ENCODE assay signal across 27 mouse cellular contexts in genomic region chr5:3486579-3487282, GRCm38 (mm10). TPM values are rescaled to one million over a fixed set of nuclear protein-coding genes. Genes with fewer than 3 reads are reported as not detected.
DNase-seq lines count a peak whose midpoint lies in the region; ATAC-seq and TF ChIP-seq lines count a peak whose summit lies in the region.
"Had no signal": no experiment of that assay in that cellular context is flagged by ENCODE, and none has a peak within 500 bp of the region (broad histone marks: within the 10 kb centered on the region; RNA-seq: fewer than 3 reads in every experiment).

No protein-coding gene starts in this region.

- H3K4me1 ChIP-seq in kidney, embryonic 14.5 days (ENCODE audit: control insufficient read depth, insufficient read depth, low read length): peaks cover 8% of the 10 kb centered on the region; the same call in 1 of the 2 replicates
- peaks cover 22% of the 10 kb centered on the region for H3K4me1 ChIP-seq in lung, embryonic 16.5 days (replicated peaks; ENCODE audit: control insufficient read depth, insufficient read depth, low read length)
- H3K4me1 ChIP-seq in lung, postnatal 0 days (ENCODE audit: insufficient read depth, low read depth, low read length): no peaks in the 10 kb centered on the region
- H3K4me1 ChIP-seq: forebrain, embryonic 15.5 days; hindbrain, embryonic 12.5 days had no signal

- H3K27me3 ChIP-seq in kidney, embryonic 14.5 days (ENCODE audit: control insufficient read depth, insufficient read depth, low read length): no peaks in the 10 kb centered on the region
- no peaks in the 10 kb centered on the region for H3K27me3 ChIP-seq in lung, embryonic 16.5 days (ENCODE audit: control insufficient read depth, insufficient read depth, low read depth, low read length)
- H3K27me3 ChIP-seq in lung, postnatal 0 days (replicated peaks; ENCODE audit: insufficient read depth, low read length): no peaks in the 10 kb centered on the region
- H3K27me3 ChIP-seq: embryonic facial prominence, embryonic 13.5 days; forebrain, embryonic 15.5 days; heart, embryonic 15.5 days; hindbrain, embryonic 12.5 days; lung, embryonic 15.5 days had no signal

- TF ChIP-seq CTCF in lung, postnatal 0 days (IDR thresholded peaks at IDR 0.05): no peak

- no peaks in the 10 kb centered on the region for H3K9me3 ChIP-seq in kidney, embryonic 14.5 days (ENCODE audit: control insufficient read depth, low read length)
- H3K9me3 ChIP-seq in lung, embryonic 16.5 days (ENCODE audit: control insufficient read depth, low read length): no peaks in the 10 kb centered on the region
- H3K9me3 ChIP-seq in lung, postnatal 0 days (ENCODE audit: low read length): no peaks in the 10 kb centered on the region
- H3K9me3 ChIP-seq: embryonic facial prominence, embryonic 13.5 days; forebrain, embryonic 10.5 days; forebrain, embryonic 15.5 days; heart, embryonic 15.5 days; hindbrain, embryonic 12.5 days; lung, embryonic 15.5 days had no signal

- H3K9ac ChIP-seq in kidney, embryonic 14.5 days (ENCODE audit: low read depth, low read length): no peak overlapping the region
- no peak overlapping the region for H3K9ac ChIP-seq in lung, embryonic 16.5 days (ENCODE audit: low read length)
- H3K9ac ChIP-seq in lung, postnatal 0 days (replicated peaks; ENCODE audit: low read depth): no peak overlapping the region
- H3K9ac ChIP-seq: embryonic facial prominence, embryonic 13.5 days; forebrain, embryonic 15.5 days; heart, embryonic 15.5 days; hindbrain, embryonic 12.5 days; liver, embryonic 14.5 days; lung, embryonic 15.5 days had no signal

- WGBS in kidney, embryonic 14.5 days: 48% methylated on average over 7 of the region's 7 CpGs
- 32% methylated on average over 7 of the region's 7 CpGs for WGBS in lung, embryonic 16.5 days
- WGBS in lung, postnatal 0 days: 35% methylated on average over 7 of the region's 7 CpGs

- no peak overlapping the region for H3K4me2 ChIP-seq in kidney, embryonic 14.5 days (replicated peaks; ENCODE audit: low read depth, low read length)
- H3K4me2 ChIP-seq in lung, embryonic 16.5 days (ENCODE audit: low read depth, low read length): no peak overlapping the region
- H3K4me2 ChIP-seq in lung, postnatal 0 days (replicated peaks; ENCODE audit: low read depth, low read length): no peak overlapping the region
- H3K4me2 ChIP-seq: embryonic facial prominence, embryonic 13.5 days; forebrain, embryonic 15.5 days; heart, embryonic 15.5 days; hindbrain, embryonic 12.5 days; lung, embryonic 15.5 days had no signal

- H3K4me3 ChIP-seq in kidney, embryonic 14.5 days (ENCODE audit: low read length): no peak overlapping the region
- no peak overlapping the region for H3K4me3 ChIP-seq in lung, embryonic 16.5 days (ENCODE audit: low read length)
- H3K4me3 ChIP-seq in lung, postnatal 0 days (ENCODE audit: low read depth, low read length): no peak overlapping the region
- H3K4me3 ChIP-seq: embryonic facial prominence, embryonic 13.5 days; forebrain, embryonic 10.5 days; forebrain, embryonic 15.5 days; heart, embryonic 15.5 days; hindbrain, embryonic 12.5 days; lung, embryonic 15.5 days had no signal

- ATAC-seq in kidney, embryonic 14.5 days (ENCODE audit: low FRiP score, low TSS enrichment): 0 out of 2 replicates have a peak, but pooled peaks have one; percentile 33
- ATAC-seq in lung, embryonic 16.5 days (ENCODE audit: low read depth): peak; percentile 27; the same call in 1 of the 2 replicates
- no peak for ATAC-seq in lung, postnatal 0 days
- ATAC-seq: activated CD4-positive, CD25-positive, alpha-beta regulatory T cell, adult 4 months; forebrain, embryonic 15.5 days; intestine, embryonic 16.5 days; midbrain, embryonic 16.5 days had no signal

- TF ChIP-seq EP300 in lung, postnatal 0 days (IDR thresholded peaks at IDR 0.05): no peak

- no peak for DNase-seq in kidney, postnatal 4 days
- DNase-seq in lung, postnatal 0 days (ENCODE audit: low spot score): no peak
- peak; percentile 41 for DNase-seq in embryo, embryonic 10.5 days (ENCODE audit: low spot score)
- DNase-seq in thymus, postnatal 14 days: no peak
- no peak for DNase-seq in spleen, adult 18-20 months
- DNase-seq: adrenal gland, adult 2 months; adrenal gland, postnatal 36 days; B cell, adult 2 months; cerebellum, adult 18-20 months; cerebellum, postnatal 10 days; liver; lung, postnatal 4 days; right cerebral cortex, postnatal 25 days; thymus, postnatal 4 days had no signal

- H3K27ac ChIP-seq in kidney, embryonic 14.5 days (ENCODE audit: low read depth, low read length): no peak overlapping the region
- peak overlapping the region; percentile 39 for H3K27ac ChIP-seq in lung, embryonic 16.5 days (ENCODE audit: low read length)
- no peak overlapping the region for H3K27ac ChIP-seq in lung, postnatal 0 days (ENCODE audit: low read length)
- H3K27ac ChIP-seq: embryonic facial prominence, embryonic 13.5 days; forebrain, embryonic 10.5 days; forebrain, embryonic 15.5 days; heart, embryonic 15.5 days; hindbrain, embryonic 12.5 days; kidney, postnatal 0 days; liver, embryonic 14.5 days; lung, embryonic 15.5 days had no signal

- no peaks in the 10 kb centered on the region for H3K36me3 ChIP-seq in kidney, embryonic 14.5 days (ENCODE audit: control insufficient read depth, insufficient read depth, low read length)
- peaks cover 6% of the 10 kb centered on the region for H3K36me3 ChIP-seq in lung, embryonic 16.5 days (ENCODE audit: control insufficient read depth, insufficient read depth, low read length)
- no peaks in the 10 kb centered on the region for H3K36me3 ChIP-seq in lung, postnatal 0 days (ENCODE audit: insufficient read depth, low read length)
- H3K36me3 ChIP-seq: forebrain, embryonic 15.5 days; hindbrain, embryonic 12.5 days had no signal

RNA-seq across cellular contexts. Expression of gene Fam133b, which starts 56.9 kb away (rescaled TPM):
- polyA plus RNA-seq in kidney, embryonic 14.5 days (2014; fragmentation: Nextera tagmentation; extraction: Ambion mirVana): 38.9 and 42.6 TPM in 2 replicates
- polyA plus RNA-seq in lung, embryonic 16.5 days (2015; fragmentation: Nextera tagmentation; extraction: Ambion mirVana): 25.7 and 31.6 TPM in 2 replicates
- polyA plus RNA-seq in lung, postnatal 0 days (2015; fragmentation: Nextera tagmentation; extraction: Ambion mirVana): 21.0 and 22.2 TPM in 2 replicates
